Mouse (Mus musculus) spleen, adult 2 months (tissue): ENCODE measurements at regions not wholly inside any gene's neighbourhood (a gene's known extent, or its start where the extent isn't known, plus 50 kb on each side); places are given as distances from the start of the nearest gene placed in this dataset.

Experiments
- DNase-seq, 2 experiments: peaks; one replicate each; pipeline versions ENCODE4 v3.0.0 to v3.0.0-alpha.2; 2012 to 2021; ENCODE audit warnings: low spot score in 2 of 2, low read depth in 1 of 2
- H3K27ac ChIP-seq: fragments of 200-500 bp; 2 replicates; pipeline ENCODE4 v1.5.1; 2012; ENCODE audit warnings: low read length, inconsistent platforms; ENCODE audit not compliant: insufficient read depth
- H3K27me3 ChIP-seq: fragments of 200-500 bp; 2 replicates; pipeline ENCODE4 v1.6.1; 2012; ENCODE audit warnings: mild to moderate bottlenecking, moderate library complexity, low read length, inconsistent platforms; ENCODE audit not compliant: control insufficient read depth, insufficient read depth
- H3K36me3 ChIP-seq: fragments of 200-500 bp; 2 replicates; pipeline ENCODE4 v1.6.1; 2012; ENCODE audit warnings: mild to moderate bottlenecking, low read length, inconsistent platforms; ENCODE audit not compliant: control insufficient read depth, insufficient read depth
- H3K4me1 ChIP-seq: fragments of 200-500 bp; 2 replicates; pipeline ENCODE4 v1.6.1; 2011; ENCODE audit warnings: inconsistent platforms; ENCODE audit not compliant: control insufficient read depth, insufficient read depth, insufficient read length
- H3K4me3 ChIP-seq: fragments of 200-500 bp; 2 replicates; pipeline ENCODE4 v1.5.1; 2011; ENCODE audit warnings: mild to moderate bottlenecking, inconsistent platforms; ENCODE audit not compliant: insufficient read depth, insufficient read length; ENCODE audit errors: extremely low read depth
- CTCF ChIP-seq: fragments of 200-500 bp; IDR thresholded peaks from 2 replicates; pipeline ENCODE4 v1.5.1; 2011; ENCODE audit warnings: mild to moderate bottlenecking, inconsistent platforms; ENCODE audit not compliant: insufficient read depth, insufficient read length, insufficient replicate concordance; ENCODE audit errors: extremely low read depth
- POLR2A ChIP-seq: fragments of 200-500 bp; IDR thresholded peaks from 2 replicates; pipeline ENCODE4 v1.6.1; 2011; ENCODE audit warnings: low read depth, low read length, inconsistent platforms
- WGBS: fragments of 180-500 bp; shearing (Covaris S2); methylation state at CpG from one replicate; pipeline ENCODE4 v1.1.7; 2018; 5-methylcytosine and 5-hydroxymethylcytosine counted together

DNA sequence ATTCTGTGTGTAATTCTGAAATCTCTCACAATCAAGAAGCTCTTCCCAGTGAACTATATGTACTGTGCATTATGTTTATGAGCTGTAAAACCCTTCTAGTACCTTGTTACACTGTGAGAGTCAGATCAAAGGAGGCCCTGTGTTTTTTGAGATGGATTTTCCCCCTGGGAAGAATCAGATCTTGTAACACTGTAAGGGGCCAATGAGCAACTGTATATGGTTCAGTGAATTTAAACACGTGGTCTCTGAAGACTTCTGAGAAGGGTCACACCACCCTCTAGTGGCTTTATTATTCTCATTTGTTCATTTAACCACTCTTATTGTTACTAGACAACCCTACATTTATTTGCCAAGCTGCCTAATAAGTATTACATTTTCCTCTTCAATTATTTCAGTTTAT, 211.1 kb downstream of the Hira start:
- no peaks in the 10 kb centered on the region for H3K36me3 ChIP-seq
- 0% methylated on average over 1 of the region's 1 CpGs for WGBS
- H3K4me1 ChIP-seq = peaks cover 2% of the 10 kb centered on the region; the same call in 1 of the 2 replicates
- H3K4me3 ChIP-seq = no peak overlapping the region
- peak overlapping the region; percentile 72; the same call in 1 of the 2 replicates for H3K27ac ChIP-seq
- DNase-seq = peak in 1 of 2 experiments; percentile 27
- TF ChIP-seq CTCF (no peak), POLR2A (no peak)
- H3K27me3 ChIP-seq = no peaks in the 10 kb centered on the region
